Mouse (Mus musculus): ENCODE measurements at regions not wholly inside any gene's neighbourhood (a gene's known extent, or its start where the extent isn't known, plus 50 kb on each side); places are given as distances from the start of the nearest gene placed in this dataset.

DNA sequence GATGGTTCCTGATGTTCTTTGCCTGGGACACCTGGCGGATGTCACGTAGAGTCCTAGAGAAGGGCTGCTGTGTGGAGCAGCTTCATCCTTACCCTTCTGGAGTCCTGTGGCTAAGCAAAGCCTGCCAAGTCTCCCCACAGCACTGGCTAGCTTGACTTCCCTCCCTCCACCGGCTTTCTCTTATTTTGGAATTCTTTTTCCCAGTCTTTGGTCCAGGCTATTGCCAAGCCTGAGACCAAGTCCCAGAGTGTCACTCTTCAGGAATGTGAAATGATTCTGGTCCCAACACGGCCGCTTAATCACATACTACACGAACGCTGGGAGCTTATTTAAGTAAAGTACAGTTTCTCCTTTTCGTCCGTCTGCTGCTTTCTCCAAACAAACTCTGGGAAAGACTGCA lies 146.4 kb downstream of the Fndc1 start:
- TF ChIP-seq CTCF (conservative IDR thresholded peaks at IDR 0.05; ENCODE audit: insufficient read depth, insufficient read length, low read depth, low read length) (no peak), POLR2A (IDR thresholded peaks at IDR 0.05; ENCODE audit: low read depth, low read length) (no peak)
